Mouse (Mus musculus) hindbrain, embryonic 10.5 days (tissue): ENCODE data around the gene Rpap2. TPM values are rescaled to one million over a fixed set of nuclear protein-coding genes. Genes with fewer than 3 reads are reported as not detected.

Source experiments
- DNase-seq: peaks from one replicate; pipeline ENCODE4 v3.0.0-alpha.2; 2017; ENCODE audit warnings: low spot score
- H3K27ac ChIP-seq: fragments of 300-500 bp; sonication (generic); 2 replicates; pipeline ENCODE4 v1.5.1; 2016; ENCODE audit warnings: mild to moderate bottlenecking, moderate library complexity
- H3K27me3 ChIP-seq: fragments of 300-500 bp; sonication (generic); 2 replicates; pipeline ENCODE4 v1.6.1; 2016; ENCODE audit warnings: mild to moderate bottlenecking; ENCODE audit not compliant: poor library complexity, insufficient read depth, severe bottlenecking
- H3K36me3 ChIP-seq: fragments of 300-500 bp; sonication (generic); 2 replicates; pipeline ENCODE4 v1.6.1; 2016; ENCODE audit warnings: mild to moderate bottlenecking, moderate library complexity
- H3K4me1 ChIP-seq: fragments of 300-500 bp; sonication (generic); replicated peaks from 2 replicates; pipeline ENCODE4 v1.6.1; 2016; ENCODE audit warnings: mild to moderate bottlenecking
- H3K4me3 ChIP-seq: fragments of 300-500 bp; sonication (generic); 2 replicates; pipeline ENCODE4 v1.5.1; 2016; ENCODE audit warnings: mild to moderate bottlenecking, moderate library complexity
- H3K9me3 ChIP-seq: fragments of 300-500 bp; sonication (generic); 2 replicates; pipeline ENCODE4 v1.6.1; 2016; ENCODE audit warnings: mild to moderate bottlenecking, moderate library complexity
- WGBS: fragments of 180-500 bp; shearing (Covaris S2); methylation state at CpG from one replicate; pipeline ENCODE4 v1.1.7; 2016; 5-methylcytosine and 5-hydroxymethylcytosine counted together
- polyA plus RNA-seq: library from polyadenylated mRNA; unstranded; fragments of >200 nt; fragmentation: Nextera tagmentation; extraction: Ambion mirVana; gene quantifications from 2 replicates; pipeline ENCODE4 v1.2.1, GENCODE M21; 2016

Gene Rpap2
- polyA plus RNA-seq, 1 experiment from 2014 or later, result 15.9 TPM

GRCm38 (mm10) chr5:107695019-107695418 is 97.8 kb downstream of the Rpap2 start:
- no peak for DNase-seq
- no peaks in the 10 kb centered on the region for H3K36me3 ChIP-seq
- H3K9me3 ChIP-seq, result no peaks in the 10 kb centered on the region
- H3K27me3 ChIP-seq, result peaks cover 5% of the 10 kb centered on the region; the same call in 1 of the 2 replicates
- no peaks in the 10 kb centered on the region for H3K4me1 ChIP-seq
- no peak overlapping the region for H3K4me3 ChIP-seq
- 72% methylated on average over 3 of the region's 3 CpGs for WGBS
- no peak overlapping the region for H3K27ac ChIP-seq

- 84% methylated on average over 8 of the region's 8 CpGs for WGBS
- Histone ChIP-seq H3K27ac (no peak overlapping the region), H3K9me3 (no peaks in the 10 kb centered on the region), H3K4me1 (no peaks in the 10 kb centered on the region), H3K27me3 (no peaks in the 10 kb centered on the region), H3K36me3 (no peaks in the 10 kb centered on the region), H3K4me3 (no peak overlapping the region)
- DNase-seq, result no peak
Observed at GRCm38 (mm10) chr5:107698888-107699287, 101.7 kb downstream of the Rpap2 start.

- Histone ChIP-seq H3K36me3 (no peaks in the 10 kb centered on the region), H3K27ac (no peak overlapping the region), H3K4me1 (no peaks in the 10 kb centered on the region), H3K4me3 (no peak overlapping the region), H3K27me3 (no peaks in the 10 kb centered on the region), H3K9me3 (no peaks in the 10 kb centered on the region)
- WGBS, result 93% methylated on average over 10 of the region's 10 CpGs
- DNase-seq, result no peak
Observed at GRCm38 (mm10) chr5:107700873-107701272, 103.7 kb downstream of the Rpap2 start.

DNA sequence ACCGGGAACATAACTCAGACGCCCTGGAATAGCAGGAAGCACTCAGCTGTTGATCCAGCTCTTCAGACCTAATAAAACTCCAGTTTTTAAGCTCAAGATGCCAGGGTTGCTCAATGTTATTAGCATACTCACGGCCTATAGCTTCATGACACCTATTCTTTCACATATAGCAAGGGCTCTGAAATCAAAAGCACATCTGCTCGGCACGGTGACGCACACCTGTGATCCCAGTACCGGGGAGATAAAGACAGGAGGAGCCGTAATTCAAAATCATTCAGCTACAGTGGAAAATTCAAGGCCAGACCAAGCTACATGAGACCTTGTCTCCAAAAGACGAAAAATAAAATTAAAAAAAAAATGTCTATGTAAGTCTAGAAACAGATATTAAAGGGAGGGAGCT is 104.5 kb downstream of the Rpap2 start:
- Histone ChIP-seq H3K9me3 (no peaks in the 10 kb centered on the region), H3K36me3 (no peaks in the 10 kb centered on the region), H3K27me3 (no peaks in the 10 kb centered on the region), H3K27ac (no peak overlapping the region), H3K4me1 (no peaks in the 10 kb centered on the region), H3K4me3 (no peak overlapping the region)
- WGBS, result 89% methylated on average over 9 of the region's 9 CpGs
- DNase-seq, result no peak

- Histone ChIP-seq H3K9me3 (no peaks in the 10 kb centered on the region), H3K27me3 (no peaks in the 10 kb centered on the region), H3K4me3 (no peak overlapping the region), H3K4me1 (no peaks in the 10 kb centered on the region), H3K27ac (no peak overlapping the region), H3K36me3 (no peaks in the 10 kb centered on the region)
- DNase-seq, result no peak
- 86% methylated on average over 6 of the region's 6 CpGs for WGBS
Observed at GRCm38 (mm10) chr5:107703207-107703763, 106.1 kb downstream of the Rpap2 start.

DNA sequence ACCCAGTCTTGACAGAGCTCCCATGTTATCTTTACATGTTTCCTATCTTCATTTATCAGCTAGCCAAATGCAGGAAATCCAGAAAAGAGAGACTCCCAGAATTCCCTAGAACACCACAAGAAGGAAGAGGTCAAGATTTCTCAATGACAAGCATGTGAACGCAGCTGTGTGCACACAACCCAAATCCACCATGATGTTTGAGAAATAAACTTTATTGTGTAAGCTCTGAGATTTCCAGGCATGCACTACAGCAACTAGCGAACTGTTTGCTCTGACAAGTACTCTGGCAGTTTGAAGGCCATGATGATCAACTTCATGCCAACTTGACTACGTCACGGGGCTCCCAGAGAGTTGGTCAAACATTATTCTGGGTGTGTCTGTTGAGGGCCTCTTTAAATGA is 108.6 kb downstream of the Rpap2 start:
- Histone ChIP-seq H3K9me3 (no peaks in the 10 kb centered on the region), H3K4me3 (no peak overlapping the region), H3K4me1 (no peaks in the 10 kb centered on the region), H3K36me3 (no peaks in the 10 kb centered on the region), H3K27ac (no peak overlapping the region), H3K27me3 (no peaks in the 10 kb centered on the region)
- 93% methylated on average over 4 of the region's 4 CpGs for WGBS
- no peak for DNase-seq

DNA sequence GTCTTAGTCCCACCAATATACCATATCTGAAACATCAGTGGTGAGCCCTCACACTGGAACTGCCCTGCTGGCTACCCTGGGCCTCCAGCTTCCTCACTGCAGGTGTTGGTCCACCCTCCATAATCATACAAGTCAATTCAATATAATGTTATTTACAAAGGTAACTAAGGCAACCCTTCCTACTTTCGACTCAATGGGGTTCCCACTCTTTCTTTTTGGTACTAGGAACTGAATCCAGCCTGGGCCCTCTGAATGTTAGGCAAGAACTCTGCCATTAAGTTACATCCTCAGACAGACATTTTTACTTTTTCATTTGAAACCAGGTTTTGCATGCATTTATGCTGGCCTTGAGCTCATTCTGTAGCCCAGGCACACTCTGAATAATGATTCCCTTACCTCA is 109.1 kb downstream of the Rpap2 start:
- H3K36me3 ChIP-seq, result no peaks in the 10 kb centered on the region
- no peak overlapping the region for H3K27ac ChIP-seq
- H3K4me1 ChIP-seq, result no peaks in the 10 kb centered on the region
- H3K4me3 ChIP-seq, result no peak overlapping the region
- H3K27me3 ChIP-seq, result no peaks in the 10 kb centered on the region
- H3K9me3 ChIP-seq, result no peaks in the 10 kb centered on the region
- DNase-seq, result no peak
- whole genome bisulfite sequencing, result 83% methylated on average over 1 of the region's 1 CpGs

GRCm38 (mm10) chr5:107708124-107708797 is 111.1 kb downstream of the Rpap2 start:
- Histone ChIP-seq H3K27me3 (no peaks in the 10 kb centered on the region), H3K4me1 (no peaks in the 10 kb centered on the region), H3K4me3 (no peak overlapping the region), H3K27ac (no peak overlapping the region), H3K36me3 (no peaks in the 10 kb centered on the region), H3K9me3 (no peaks in the 10 kb centered on the region)
- 91% methylated on average over 8 of the region's 8 CpGs for WGBS
- no peak for DNase-seq

Other genes starting within 250 kb of the Rpap2 start
- 0.83 and 1.2 TPM in 2 replicates for gene Ephx4, start 194.6 kb upstream of the Rpap2 start, polyA plus RNA-seq
- not detected in 2 replicates for gene Lpcat2b, start 165.8 kb upstream of the Rpap2 start, polyA plus RNA-seq
- 5.2 and 5.6 TPM in 2 replicates for gene Btbd8, start 159.4 kb upstream of the Rpap2 start, polyA plus RNA-seq
- 0.29 and 0.47 TPM in 2 replicates for gene Gm42669, start 89.8 kb upstream of the Rpap2 start, polyA plus RNA-seq
- 0.07 and 0.16 TPM in 2 replicates for gene 1700028K03Rik, start 62.7 kb upstream of the Rpap2 start, polyA plus RNA-seq
- gene Glmn, start 515 bp downstream of the Rpap2 start, polyA plus RNA-seq, result 28.4 and 32.5 TPM in 2 replicates
- gene Gfi1, start 128.7 kb downstream of the Rpap2 start, polyA plus RNA-seq, result 0.05 TPM in 1 of 2 replicates, not detected in the other
- 0.09 and 0.44 TPM in 2 replicates for gene Ube2d2b, start 232.7 kb downstream of the Rpap2 start, polyA plus RNA-seq